Mouse (Mus musculus) MEL (cell line): ENCODE results near the gene Vti1a. TPM values are rescaled to one million over a fixed set of nuclear protein-coding genes. Genes with fewer than 3 reads are reported as not detected.
A peak's percentile ranks its signal among the peaks of the same experiment; 100 is the strongest.

ENCODE experiments used
- DNase-seq: peaks from one replicate; pipeline ENCODE4 v3.0.0; 2011; ENCODE audit warnings: low read depth, low spot score
- H3K27ac ChIP-seq: 2 replicates; pipeline ENCODE4 v1.5.1; 2012; ENCODE audit warnings: low read depth, mild to moderate bottlenecking, control low read depth, low read length, moderate library complexity; ENCODE audit not compliant: control insufficient read depth
- H3K27me3 ChIP-seq, 2 experiments: fragments of 150-350 bp in 1 of 2; sonication (generic) in 1 of 2; 2 replicates each; pipeline ENCODE4 v1.6.1; 2012; ENCODE audit warnings: low read length in 2 of 2, mild to moderate bottlenecking in 2 of 2, improper control_type of control experiment in 1 of 2, moderate library complexity in 1 of 2; ENCODE audit not compliant: insufficient read depth in 2 of 2, control insufficient read depth in 1 of 2
- H3K36me3 ChIP-seq, 2 experiments: 2 replicates each; pipeline ENCODE4 v1.6.1; 2012 to 2014; ENCODE audit warnings: low read length in 2 of 2, improper control_type of control experiment in 1 of 2, inconsistent platforms in 1 of 2, mild to moderate bottlenecking in 1 of 2; ENCODE audit not compliant: insufficient read depth in 2 of 2, control insufficient read depth in 1 of 2
- H3K4me1 ChIP-seq, 2 experiments: fragments of 150-350 bp in 1 of 2; sonication (generic) in 1 of 2; 2 replicates each; pipeline ENCODE4 v1.6.1; 2012; ENCODE audit warnings: low read length in 2 of 2, improper control_type of control experiment in 1 of 2, mild to moderate bottlenecking in 1 of 2; ENCODE audit not compliant: insufficient read depth in 2 of 2, control insufficient read depth in 1 of 2
- H3K4me3 ChIP-seq, 2 experiments: fragments of 150-350 bp in 1 of 2; sonication (generic) in 1 of 2; 2 replicates each; pipeline ENCODE4 v1.5.1; 2012; ENCODE audit warnings: low read depth in 2 of 2, low read length in 2 of 2, mild to moderate bottlenecking in 2 of 2, moderate library complexity in 2 of 2, control low read depth in 1 of 2, improper control_type of control experiment in 1 of 2; ENCODE audit not compliant: control insufficient read depth in 1 of 2, insufficient read depth in 1 of 2
- H3K79me2 ChIP-seq: 2 replicates; pipeline ENCODE4 v1.6.1; 2012; ENCODE audit warnings: mild to moderate bottlenecking, low read length, moderate library complexity; ENCODE audit not compliant: control insufficient read depth, poor library complexity, insufficient read depth
- H3K9ac ChIP-seq: 2 replicates; pipeline ENCODE4 v1.6.1; 2012; ENCODE audit warnings: low read depth, mild to moderate bottlenecking, control low read depth, low read length, moderate library complexity; ENCODE audit not compliant: control insufficient read depth, poor library complexity, severe bottlenecking
- H3K9me3 ChIP-seq: fragments of 150-350 bp; sonication (generic); replicated peaks from 2 replicates; pipeline ENCODE4 v1.6.1; 2012; ENCODE audit warnings: mild to moderate bottlenecking, low read length, improper control_type of control experiment, moderate library complexity; ENCODE audit not compliant: insufficient read depth
- BHLHE40 ChIP-seq: IDR thresholded peaks from 2 replicates; pipeline ENCODE4 v1.6.1; 2012; ENCODE audit warnings: low read depth, mild to moderate bottlenecking, inconsistent platforms, low read length, improper control_type of control experiment, borderline replicate concordance
- CHD1 ChIP-seq: IDR thresholded peaks from 2 replicates; pipeline ENCODE4 v1.6.1; 2012; ENCODE audit warnings: low read depth, mild to moderate bottlenecking, inconsistent platforms, low read length, improper control_type of control experiment
- E2F4 ChIP-seq: IDR thresholded peaks from 2 replicates; pipeline ENCODE4 v1.6.1; 2011; ENCODE audit warnings: low read depth, low read length, improper control_type of control experiment, borderline replicate concordance
- EP300 ChIP-seq, 2 experiments: IDR thresholded peaks; 2 replicates each; pipeline ENCODE4 v1.6.1; 2011; ENCODE audit warnings: improper control_type of control experiment in 2 of 2, low read length in 2 of 2, low read depth in 1 of 2, mild to moderate bottlenecking in 1 of 2
- ETS1 ChIP-seq: IDR thresholded peaks from 2 replicates; pipeline ENCODE4 v1.6.1; 2012; ENCODE audit warnings: low read depth, mild to moderate bottlenecking, inconsistent platforms, low read length, improper control_type of control experiment, moderate library complexity
- GABPA ChIP-seq: IDR thresholded peaks from 2 replicates; pipeline ENCODE4 v1.6.1; 2012; ENCODE audit warnings: low read depth, mild to moderate bottlenecking, inconsistent platforms, low read length, improper control_type of control experiment, moderate library complexity
- GATA1 ChIP-seq: IDR thresholded peaks from 2 replicates; pipeline ENCODE4 v1.6.1; 2011; ENCODE audit warnings: low read depth, low read length, improper control_type of control experiment
- JUND ChIP-seq: IDR thresholded peaks from 2 replicates; pipeline ENCODE4 v1.6.1; 2011; ENCODE audit warnings: low read depth, mild to moderate bottlenecking, improper control_type of control experiment, low read length
- KAT2A ChIP-seq: conservative IDR thresholded peaks from 2 replicates; pipeline ENCODE4 v1.6.1; 2012; ENCODE audit warnings: low read depth, low read length, improper control_type of control experiment, inconsistent platforms
- MAX ChIP-seq: IDR thresholded peaks from 2 replicates; pipeline ENCODE4 v1.6.1; 2011; ENCODE audit warnings: low read length, improper control_type of control experiment
- MAZ ChIP-seq: IDR thresholded peaks from 2 replicates; pipeline ENCODE4 v1.6.1; 2012; ENCODE audit warnings: low read depth, mild to moderate bottlenecking, inconsistent platforms, low read length, improper control_type of control experiment
- MYB ChIP-seq: IDR thresholded peaks from 2 replicates; pipeline ENCODE4 v1.6.1; 2011; ENCODE audit warnings: mild to moderate bottlenecking, low read depth, low read length, improper control_type of control experiment
- POLR2A ChIP-seq, 2 experiments: IDR thresholded peaks; 2 replicates each; pipeline ENCODE4 v1.6.1; 2011 to 2012; ENCODE audit warnings: low read length in 2 of 2, mild to moderate bottlenecking in 2 of 2, control low read depth in 1 of 2, improper control_type of control experiment in 1 of 2, low read depth in 1 of 2, moderate library complexity in 1 of 2; ENCODE audit not compliant: control insufficient read depth in 1 of 2, insufficient read depth in 1 of 2, poor library complexity in 1 of 2
- SIN3A ChIP-seq: IDR thresholded peaks from 2 replicates; pipeline ENCODE4 v1.6.1; 2012; ENCODE audit warnings: low read length, improper control_type of control experiment, inconsistent platforms
- TAL1 ChIP-seq: IDR thresholded peaks from 2 replicates; pipeline ENCODE4 v1.6.1; 2012; ENCODE audit warnings: mild to moderate bottlenecking, inconsistent platforms, low read length, moderate library complexity, mixed read lengths
- TCF12 ChIP-seq: IDR thresholded peaks from 2 replicates; pipeline ENCODE4 v1.6.1; 2014; ENCODE audit warnings: low read depth, mild to moderate bottlenecking, inconsistent platforms, low read length, improper control_type of control experiment, moderate library complexity
- USF1 ChIP-seq: IDR thresholded peaks from 2 replicates; pipeline ENCODE4 v1.6.1; 2014; ENCODE audit warnings: low read depth, mild to moderate bottlenecking, inconsistent platforms, low read length, improper control_type of control experiment, moderate library complexity
- ZKSCAN1 ChIP-seq: IDR thresholded peaks from 2 replicates; pipeline ENCODE4 v1.6.1; 2012; ENCODE audit warnings: low read depth, mild to moderate bottlenecking, inconsistent platforms, low read length, improper control_type of control experiment, moderate library complexity
- ZMIZ1 ChIP-seq: IDR thresholded peaks from 2 replicates; pipeline ENCODE4 v1.6.1; 2012; ENCODE audit warnings: low read depth, mild to moderate bottlenecking, inconsistent platforms, low read length, improper control_type of control experiment, moderate library complexity
- polyA plus RNA-seq, 2 experiments: library from polyadenylated mRNA; stranded (reverse) in 1 of 2; unstranded in 1 of 2; fragments of >175 nt in 1 of 2; fragments of >200 nt in 1 of 2; gene quantifications; 2 replicates each; pipeline versions ENCODE4 v1.2.1 to v1.2.4; 2012; ENCODE audit warnings: low replicate concordance in 2 of 2, low read depth in 1 of 2; ENCODE audit not compliant: insufficient read length in 2 of 2, insufficient read depth in 1 of 2, missing spikeins in 1 of 2
- total RNA-seq: library from RNA; depleted of rRNA; stranded (reverse); fragments of 300-350 nt; gene quantifications from 2 replicates; pipeline ENCODE4 v1.2.3, GENCODE M21; 2012

Gene Vti1a
- total and polyA plus RNA-seq, 3 experiments, result 37.2 to 119 (median 42.8) TPM

GRCm38 (mm10) chr19:55295556-55295955 lies 20.5 kb upstream of the Vti1a start:
- Histone ChIP-seq H3K4me3 (no peak overlapping the region), H3K9ac (no peak overlapping the region), H3K36me3 (peaks cover 60 to 78% of the 10 kb centered on the region in 2 experiments), H3K9me3 (no peaks in the 10 kb centered on the region), H3K27ac (peak overlapping the region; percentile 38), H3K27me3 (no peaks in the 10 kb centered on the region), H3K79me2 (no peaks in the 10 kb centered on the region), H3K4me1 (peaks cover 35 to 58% of the 10 kb centered on the region in 2 experiments)
- TF ChIP-seq GATA1 (peak; percentile 59), JUND (no peak), ZKSCAN1 (no peak), CHD1 (peak; percentile 25; the same call in 1 of the 2 replicates), MAZ (no peak), TCF12 (peak; percentile 44; the same call in 1 of the 2 replicates), EP300 (IDR thresholded peaks at IDR 0.05; ENCODE audit: low read depth in 1 of 2, low read length in 2 of 2) (peak in 1 of 2 experiments; percentile 41; a peak in 1 of 4 replicates), BHLHE40 (no peak), TAL1 (no peak), MYB (no peak; the same call in 1 of the 2 replicates), GABPA (no peak), USF1 (no peak), KAT2A (no peak), MAX (peak; percentile 9; the same call in 1 of the 2 replicates), ZMIZ1 (peak; percentile 9; the same call in 1 of the 2 replicates), ETS1 (peak; percentile 31; the same call in 1 of the 2 replicates), SIN3A (0 out of 2 replicates have a peak, but pooled peaks have one; percentile 15)
- DNase-seq, result peak; percentile 57

DNA sequence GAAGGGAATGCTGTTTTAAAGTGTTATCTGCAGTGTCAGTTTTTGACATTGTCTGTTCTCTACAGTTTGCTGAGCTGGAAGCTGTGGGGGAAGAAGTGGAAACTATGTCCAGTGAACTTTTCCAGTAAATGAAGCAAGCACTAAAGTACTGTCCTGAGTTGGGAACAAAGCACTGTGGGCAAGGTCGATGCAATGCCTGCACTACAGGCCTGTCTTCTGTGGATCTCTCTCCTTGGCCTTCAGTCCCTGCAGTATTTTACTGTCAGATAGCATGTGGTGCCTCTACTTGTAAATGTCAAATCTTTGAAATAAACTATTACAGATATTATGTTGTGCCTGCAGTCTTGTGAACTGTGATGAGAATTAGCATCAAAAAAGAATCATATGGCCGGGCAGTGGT lies 19.8 kb upstream of the Vti1a start:
- Histone ChIP-seq H3K9ac (no peak overlapping the region), H3K9me3 (no peaks in the 10 kb centered on the region), H3K27me3 (no peaks in the 10 kb centered on the region), H3K27ac (0 out of 2 replicates have a peak overlapping the region, but pooled peaks have one; percentile 11), H3K4me1 (peaks cover 35 to 52% of the 10 kb centered on the region in 2 experiments), H3K36me3 (peaks cover 54 to 71% of the 10 kb centered on the region in 2 experiments), H3K4me3 (no peak overlapping the region), H3K79me2 (no peaks in the 10 kb centered on the region)
- TF ChIP-seq E2F4, result no peak
- TF ChIP-seq POLR2A (IDR thresholded peaks at IDR 0.05; ENCODE audit: control insufficient read depth in 1 of 2, insufficient read depth in 1 of 2, low read depth in 1 of 2, low read length in 2 of 2, poor library complexity in 1 of 2), result 0 out of 4 replicates have a peak, but pooled peaks of 1 of the 2 experiments have one; percentile 10
- no peak for DNase-seq
